Mouse (Mus musculus) midbrain, postnatal 0 days (tissue): ENCODE results near the gene Cd200. TPM values are rescaled to one million over a fixed set of nuclear protein-coding genes. Genes with fewer than 3 reads are reported as not detected.
"Not testable (repeated sequence)": the region's sequence is repeated elsewhere in the genome, so short reads cannot be mapped to it uniquely, and the experiment has no call there.

ENCODE experiments used
- ATAC-seq: fragments of 200-750 bp; cut with Nextera tagmentation; 2 replicates; pipeline ENCODE4 v1.8.0; 2017; ENCODE audit warnings: moderate number of reproducible peaks, mild to moderate bottlenecking, moderate TSS enrichment, moderate library complexity; ENCODE audit not compliant: low FRiP score
- DNase-seq: peaks from one replicate; pipeline ENCODE4 v3.0.0-alpha.2; 2015; ENCODE audit warnings: low spot score
- H3K27ac ChIP-seq: fragments of 300-500 bp; sonication (generic); 2 replicates; pipeline ENCODE4 v1.5.1; 2014; ENCODE audit warnings: low read depth, mild to moderate bottlenecking, low read length, mixed read lengths
- H3K27me3 ChIP-seq: fragments of 300-500 bp; sonication (generic); 2 replicates; pipeline ENCODE4 v1.6.1; 2014; ENCODE audit warnings: low read length, control low read depth, mixed read lengths; ENCODE audit not compliant: insufficient read depth
- H3K36me3 ChIP-seq: fragments of 300-500 bp; sonication (generic); 2 replicates; pipeline ENCODE4 v1.6.1; 2014; ENCODE audit warnings: low read length, control low read depth, mixed read lengths; ENCODE audit not compliant: insufficient read depth
- H3K4me1 ChIP-seq: fragments of 300-500 bp; sonication (generic); 2 replicates; pipeline ENCODE4 v1.6.1; 2014; ENCODE audit warnings: mild to moderate bottlenecking, control low read depth, antibody characterized with exemption, low read length, mixed read lengths; ENCODE audit not compliant: insufficient read depth
- H3K4me2 ChIP-seq: fragments of 300-500 bp; sonication (generic); 2 replicates; pipeline ENCODE4 v1.6.1; 2014; ENCODE audit warnings: low read depth, mild to moderate bottlenecking, low read length, mixed read lengths; ENCODE audit not compliant: poor library complexity, severe bottlenecking
- H3K4me3 ChIP-seq: fragments of 300-500 bp; sonication (generic); 2 replicates; pipeline ENCODE4 v1.5.1; 2014; ENCODE audit warnings: low read depth, mild to moderate bottlenecking, low read length, moderate library complexity
- H3K9ac ChIP-seq: fragments of 300-500 bp; sonication (generic); replicated peaks from 2 replicates; pipeline ENCODE4 v1.6.1; 2014; ENCODE audit warnings: mild to moderate bottlenecking, low read length, moderate library complexity, mixed read lengths; ENCODE audit not compliant: poor library complexity, severe bottlenecking
- H3K9me3 ChIP-seq: fragments of 300-500 bp; sonication (generic); 2 replicates; pipeline ENCODE4 v1.6.1; 2016; ENCODE audit warnings: low read length, control low read depth
- CTCF ChIP-seq: IDR thresholded peaks from 2 replicates; pipeline ENCODE4 v1.5.1; 2016; ENCODE audit warnings: antibody characterized with exemption, mild to moderate bottlenecking
- WGBS: fragments of 180-500 bp; shearing (Covaris S2); extraction: QIAGEN DNeasy Blood & Tissue Kit; methylation state at CpG from one replicate; pipeline ENCODE4 v1.1.7; 2014; 5-methylcytosine and 5-hydroxymethylcytosine counted together
- polyA plus RNA-seq: library from polyadenylated mRNA; unstranded; fragments of >200 nt; fragmentation: Nextera tagmentation; extraction: Ambion mirVana; gene quantifications from 2 replicates; pipeline ENCODE4 v1.2.1, GENCODE M21; 2015
- total RNA-seq: library from RNA; depleted of rRNA; stranded (reverse); fragments of >200 nt; gene quantifications from 2 replicates; pipeline ENCODE4 v1.2.3, GENCODE M21; 2014

Cd200 gene
- total and polyA plus RNA-seq, 2 experiments from 2014 or later: 272 to 514 TPM

GRCm38 (mm10) chr16:45350767-45351166 lies 58.1 kb downstream of the Cd200 start:
- no peaks in the 10 kb centered on the region for H3K4me1 ChIP-seq
- WGBS: 41% methylated on average over 4 of the region's 4 CpGs
- no peak overlapping the region for H3K27ac ChIP-seq
- no peak overlapping the region for H3K4me2 ChIP-seq
- no peak for TF ChIP-seq CTCF
- no peaks in the 10 kb centered on the region for H3K36me3 ChIP-seq
- no peak overlapping the region for H3K9ac ChIP-seq
- DNase-seq (no peak), ATAC-seq (no peak)
- no peaks in the 10 kb centered on the region for H3K27me3 ChIP-seq
- no peak overlapping the region for H3K4me3 ChIP-seq
- no peaks in the 10 kb centered on the region for H3K9me3 ChIP-seq

- H3K9me3 ChIP-seq: no peaks in the 10 kb centered on the region
- WGBS: 84% methylated on average over 3 of the region's 3 CpGs
- H3K9ac ChIP-seq: no peak overlapping the region
- no peak for TF ChIP-seq CTCF
- no peak for ATAC-seq
- H3K4me1 ChIP-seq: no peaks in the 10 kb centered on the region
- H3K4me3 ChIP-seq: no peak overlapping the region
- no peaks in the 10 kb centered on the region for H3K27me3 ChIP-seq
- H3K36me3 ChIP-seq: no peaks in the 10 kb centered on the region
- H3K4me2 ChIP-seq: no peak overlapping the region
- no peak overlapping the region for H3K27ac ChIP-seq
- DNase-seq: no peak
Measured at GRCm38 (mm10) chr16:45349523-45350298, 59.1 kb downstream of the Cd200 start.

- not testable (repeated sequence) for H3K4me3 ChIP-seq, H3K4me2 ChIP-seq, ATAC-seq, H3K4me1 ChIP-seq, DNase-seq, H3K27ac ChIP-seq, H3K27me3 ChIP-seq, H3K9me3 ChIP-seq, H3K9ac ChIP-seq, H3K36me3 ChIP-seq
- 91% methylated on average over 5 of the region's 9 CpGs for WGBS
Measured at GRCm38 (mm10) chr16:45348238-45348637, 60.6 kb downstream of the Cd200 start.

- no peak for DNase-seq
- Histone ChIP-seq H3K9ac (no peak overlapping the region), H3K27me3 (no peaks in the 10 kb centered on the region), H3K4me3 (no peak overlapping the region), H3K4me1 (no peaks in the 10 kb centered on the region), H3K36me3 (no peaks in the 10 kb centered on the region), H3K4me2 (no peak overlapping the region), H3K27ac (no peak overlapping the region), H3K9me3 (no peaks in the 10 kb centered on the region)
- no peak for ATAC-seq
- no peak for TF ChIP-seq CTCF
- WGBS: 82% methylated on average over 5 of the region's 5 CpGs
Measured at GRCm38 (mm10) chr16:45346930-45347387, 61.9 kb downstream of the Cd200 start.

- ATAC-seq: no peak
- Histone ChIP-seq H3K4me2 (no peak overlapping the region), H3K27ac (no peak overlapping the region), H3K27me3 (no peaks in the 10 kb centered on the region), H3K36me3 (no peaks in the 10 kb centered on the region), H3K4me1 (no peaks in the 10 kb centered on the region), H3K4me3 (no peak overlapping the region), H3K9me3 (no peaks in the 10 kb centered on the region), H3K9ac (no peak overlapping the region)
- WGBS: 94% methylated on average over 2 of the region's 2 CpGs
- TF ChIP-seq CTCF: no peak
- DNase-seq: no peak
Measured at GRCm38 (mm10) chr16:45346367-45346766, 62.5 kb downstream of the Cd200 start.

DNA sequence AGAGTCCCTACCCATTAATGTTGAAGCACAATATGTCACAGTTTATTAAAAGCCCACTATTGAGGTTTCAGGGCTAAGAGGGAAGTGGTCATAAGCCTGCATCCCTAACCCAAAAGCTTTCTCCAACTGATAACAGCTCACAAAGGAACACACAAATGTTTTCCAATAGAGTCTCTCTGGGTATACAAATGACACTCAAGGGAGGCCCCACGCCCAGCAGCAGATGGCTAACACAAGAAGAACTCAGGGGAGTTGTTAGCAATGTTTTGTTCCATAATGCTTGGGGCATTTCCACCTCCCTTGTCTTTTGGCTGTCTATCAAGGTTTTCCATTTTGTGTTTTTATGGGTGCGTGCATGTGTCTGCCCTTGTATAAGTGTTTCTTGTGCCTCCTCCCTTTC lies 64.0 kb downstream of the Cd200 start:
- Histone ChIP-seq H3K4me2 (no peak overlapping the region), H3K36me3 (no peaks in the 10 kb centered on the region), H3K4me3 (no peak overlapping the region), H3K27me3 (no peaks in the 10 kb centered on the region), H3K4me1 (no peaks in the 10 kb centered on the region), H3K9ac (no peak overlapping the region), H3K9me3 (no peaks in the 10 kb centered on the region), H3K27ac (no peak overlapping the region)
- WGBS: 79% methylated on average over 2 of the region's 2 CpGs
- ATAC-seq: no peak
- DNase-seq: no peak
- no peak for TF ChIP-seq CTCF
